Mouse (Mus musculus) bone marrow, adult 2 months (tissue): Measurements from ENCODE around the gene Cdyl. TPM values are rescaled to one million over a fixed set of nuclear protein-coding genes. Genes with fewer than 3 reads are reported as not detected.

Source experiments
- H3K27ac ChIP-seq: fragments of 200-500 bp; 2 replicates; pipeline ENCODE4 v1.5.1; 2012; ENCODE audit warnings: low read depth, mild to moderate bottlenecking, control low read depth, inconsistent platforms, low read length; ENCODE audit not compliant: control insufficient read depth, poor library complexity, insufficient read depth
- H3K4me1 ChIP-seq: fragments of 200-500 bp; 2 replicates; pipeline ENCODE4 v1.6.1; 2011; ENCODE audit warnings: low read length; ENCODE audit not compliant: control insufficient read depth, insufficient read depth
- H3K4me3 ChIP-seq: fragments of 200-500 bp; replicated peaks from 2 replicates; pipeline ENCODE3; 2011; ENCODE audit warnings: mild to moderate bottlenecking, low read depth, low read length, control low read depth; ENCODE audit not compliant: control insufficient read depth
- CTCF ChIP-seq: fragments of 200-500 bp; IDR thresholded peaks from 2 replicates; pipeline ENCODE4 v1.5.1; 2011; ENCODE audit warnings: low read length, control low read depth; ENCODE audit not compliant: control insufficient read depth, insufficient read depth
- POLR2A ChIP-seq: fragments of 200-500 bp; IDR thresholded peaks from 2 replicates; pipeline ENCODE4 v1.6.1; 2011; ENCODE audit warnings: low read depth, mild to moderate bottlenecking, control low read depth, low read length, borderline replicate concordance; ENCODE audit not compliant: control insufficient read depth
- WGBS: fragments of 180-500 bp; shearing (Covaris S2); methylation state at CpG from one replicate; pipeline ENCODE4 v1.1.7; 2018; 5-methylcytosine and 5-hydroxymethylcytosine counted together
- polyA plus RNA-seq: library from polyadenylated mRNA; stranded (reverse); fragments of >200 nt; gene quantifications from 2 replicates; pipeline ENCODE4 v1.2.4, GENCODE M21; 2011; ENCODE audit warnings: low replicate concordance; ENCODE audit not compliant: missing spikeins, insufficient read depth, insufficient read length

The Cdyl gene
- polyA plus RNA-seq, 1 experiment = 20.5 TPM

DNA sequence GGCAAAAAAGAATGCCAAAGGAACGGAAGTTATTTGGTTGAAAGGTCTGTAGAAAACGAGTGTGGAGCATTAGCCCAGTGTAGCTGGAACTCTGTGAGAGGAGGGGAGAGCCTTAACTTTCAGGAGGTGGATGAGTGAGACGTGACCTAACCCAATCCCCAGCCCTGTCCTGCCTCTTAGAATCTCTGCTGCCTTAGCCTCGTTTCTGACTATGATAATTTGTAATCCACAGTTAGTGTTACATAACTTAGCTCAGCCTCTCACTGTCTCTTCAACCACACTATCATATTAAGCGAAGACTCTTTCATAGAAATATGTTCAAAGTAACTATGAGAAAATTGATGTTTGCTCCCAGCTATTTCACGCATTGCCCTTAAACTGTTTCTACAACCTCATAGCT lies 59.9 kb downstream of the Cdyl start:
- no peaks in the 10 kb centered on the region; the same call in 1 of the 2 replicates for H3K4me1 ChIP-seq
- TF ChIP-seq CTCF (no peak), POLR2A (no peak)
- 60% methylated on average over 6 of the region's 6 CpGs for WGBS
- H3K4me3 ChIP-seq = no peak overlapping the region
- no peak overlapping the region for H3K27ac ChIP-seq

DNA sequence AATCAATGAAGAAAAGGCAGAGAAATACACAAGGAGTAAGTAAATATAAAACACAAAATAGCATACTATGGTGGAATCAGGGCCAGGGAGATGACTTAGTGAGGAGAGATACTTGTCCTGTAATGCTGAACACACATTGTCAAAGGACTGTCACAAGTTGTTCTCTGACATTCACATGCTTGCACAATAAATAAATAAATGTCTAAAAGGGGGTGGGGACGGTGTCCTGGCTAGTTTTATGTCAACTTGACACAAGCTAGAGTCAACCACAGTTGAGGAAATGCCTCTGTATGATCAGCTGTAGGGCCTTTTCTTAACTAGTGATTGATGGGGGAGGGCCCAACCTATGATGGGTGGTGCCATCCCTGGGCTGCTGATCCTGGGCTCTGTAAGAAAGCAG lies 63.4 kb downstream of the Cdyl start:
- H3K4me3 ChIP-seq = no peak overlapping the region
- no peak overlapping the region for H3K27ac ChIP-seq
- no peak for TF ChIP-seq CTCF
- TF ChIP-seq POLR2A = no peak
- WGBS = 68% methylated on average over 1 of the region's 1 CpGs
- H3K4me1 ChIP-seq = no peaks in the 10 kb centered on the region; the same call in 1 of the 2 replicates

DNA sequence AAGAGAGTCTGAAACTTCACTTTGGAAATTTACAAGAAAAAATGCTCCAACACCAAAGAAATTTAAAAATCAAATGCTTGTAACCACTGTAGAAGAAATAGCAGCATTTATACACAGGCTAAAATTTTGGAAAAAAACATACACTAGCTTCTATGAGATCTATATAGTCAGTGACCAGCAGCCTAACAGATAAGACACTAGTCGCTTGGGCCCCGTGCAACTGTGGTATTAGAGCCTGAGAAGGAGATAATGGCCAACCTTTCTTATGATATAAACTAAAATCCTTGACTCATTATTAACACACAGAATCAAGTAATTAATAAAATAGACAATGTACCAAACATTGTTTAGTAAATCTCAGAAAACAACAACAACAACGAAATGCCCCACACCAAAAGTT lies 66.4 kb downstream of the Cdyl start:
- Histone ChIP-seq H3K4me1 (no peaks in the 10 kb centered on the region), H3K4me3 (no peak overlapping the region), H3K27ac (no peak overlapping the region)
- WGBS = 74% methylated on average over 3 of the region's 3 CpGs
- TF ChIP-seq POLR2A = no peak
- no peak for TF ChIP-seq CTCF

GRCm38 (mm10) chr13:35732131-35732530 lies 72.5 kb downstream of the Cdyl start:
- TF ChIP-seq POLR2A (no peak), CTCF (no peak)
- no peak overlapping the region for H3K4me3 ChIP-seq
- WGBS = 79% methylated on average over 4 of the region's 4 CpGs
- no peaks in the 10 kb centered on the region for H3K4me1 ChIP-seq
- H3K27ac ChIP-seq = no peak overlapping the region

GRCm38 (mm10) chr13:35732891-35733596 lies 73.4 kb downstream of the Cdyl start:
- no peak overlapping the region for H3K27ac ChIP-seq
- WGBS = 85% methylated on average over 5 of the region's 5 CpGs

DNA sequence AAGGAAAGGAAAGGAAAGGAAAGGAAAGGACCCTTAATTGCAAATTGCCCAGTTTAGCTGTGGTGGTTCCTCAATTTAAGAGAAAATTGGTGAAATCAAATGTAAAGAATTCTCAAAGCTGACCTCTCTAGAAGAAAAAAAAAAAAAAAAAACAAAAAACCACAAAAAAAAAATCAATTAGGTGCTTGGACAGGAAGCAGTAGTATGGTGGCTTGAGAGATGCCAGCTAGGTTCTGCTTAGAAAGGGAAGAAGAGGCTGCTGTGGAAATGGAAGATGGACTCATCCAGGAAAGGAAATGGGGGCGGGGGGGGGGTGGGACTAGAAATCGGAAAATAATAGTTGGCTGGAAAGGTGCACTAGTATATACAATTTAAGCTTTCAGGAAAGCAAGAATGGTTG lies 77.9 kb downstream of the Cdyl start:
- no peak for TF ChIP-seq POLR2A
- TF ChIP-seq CTCF = no peak
- 34% methylated on average over 2 of the region's 2 CpGs for WGBS
- no peak overlapping the region for H3K4me3 ChIP-seq

More at GRCm38 (mm10) chr13:35732891-35733596, 73.4 kb downstream of the Cdyl start:
- Histone ChIP-seq H3K4me1 (no peaks in the 10 kb centered on the region), H3K4me3 (no peak overlapping the region)
- TF ChIP-seq POLR2A (no peak), CTCF (no peak)

DNA sequence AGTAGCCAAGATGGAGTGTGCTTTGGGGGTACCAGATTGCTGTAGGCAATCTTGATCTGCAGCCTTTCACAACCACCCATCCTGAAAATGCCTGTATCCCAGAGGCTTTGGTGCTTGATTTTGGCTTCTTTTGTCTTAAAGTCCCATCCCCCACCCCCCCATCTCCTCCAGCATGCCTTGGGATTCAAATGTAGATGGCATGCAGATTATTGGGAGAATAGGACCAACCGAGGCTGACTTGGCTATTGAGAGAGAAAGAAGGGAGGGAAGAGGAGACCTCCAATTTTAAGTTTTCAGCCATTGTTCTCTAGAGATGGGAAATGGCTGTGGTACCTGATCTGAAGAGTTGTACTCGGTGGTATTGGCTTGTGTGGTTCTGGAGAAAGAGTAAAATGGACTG lies 78.6 kb downstream of the Cdyl start:
- Histone ChIP-seq H3K27ac (no peak overlapping the region), H3K4me3 (no peak overlapping the region), H3K4me1 (no peaks in the 10 kb centered on the region; the same call in 1 of the 2 replicates)
- WGBS = 71% methylated on average over 2 of the region's 2 CpGs
- TF ChIP-seq POLR2A (no peak), CTCF (no peak)

More for the DNA sequence above, 77.9 kb downstream of the Cdyl start:
- no peaks in the 10 kb centered on the region for H3K4me1 ChIP-seq
- no peak overlapping the region for H3K27ac ChIP-seq

DNA sequence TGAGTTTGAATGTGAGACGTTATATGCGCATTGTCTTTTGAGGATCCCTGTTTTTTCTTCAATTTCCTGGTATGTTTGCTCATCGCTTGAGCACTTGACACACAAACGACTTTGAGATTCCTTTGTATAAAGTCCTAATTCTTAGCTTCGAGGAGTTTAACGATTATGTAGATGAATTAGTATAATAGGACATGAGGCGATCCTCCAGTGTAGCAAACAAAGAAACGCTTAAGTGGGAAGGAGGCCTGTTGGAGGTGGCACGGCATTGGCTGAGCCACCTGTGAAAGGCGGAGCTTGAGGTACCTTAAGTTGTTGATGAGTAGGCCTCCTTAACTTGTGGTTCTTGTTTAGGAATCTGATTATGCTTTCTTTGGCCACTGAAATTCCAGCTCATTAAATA lies 79.8 kb downstream of the Cdyl start:
- TF ChIP-seq POLR2A = no peak
- TF ChIP-seq CTCF = no peak
- Histone ChIP-seq H3K4me1 (no peaks in the 10 kb centered on the region; the same call in 1 of the 2 replicates), H3K4me3 (no peak overlapping the region), H3K27ac (no peak overlapping the region)
- WGBS = 80% methylated on average over 10 of the region's 10 CpGs

DNA sequence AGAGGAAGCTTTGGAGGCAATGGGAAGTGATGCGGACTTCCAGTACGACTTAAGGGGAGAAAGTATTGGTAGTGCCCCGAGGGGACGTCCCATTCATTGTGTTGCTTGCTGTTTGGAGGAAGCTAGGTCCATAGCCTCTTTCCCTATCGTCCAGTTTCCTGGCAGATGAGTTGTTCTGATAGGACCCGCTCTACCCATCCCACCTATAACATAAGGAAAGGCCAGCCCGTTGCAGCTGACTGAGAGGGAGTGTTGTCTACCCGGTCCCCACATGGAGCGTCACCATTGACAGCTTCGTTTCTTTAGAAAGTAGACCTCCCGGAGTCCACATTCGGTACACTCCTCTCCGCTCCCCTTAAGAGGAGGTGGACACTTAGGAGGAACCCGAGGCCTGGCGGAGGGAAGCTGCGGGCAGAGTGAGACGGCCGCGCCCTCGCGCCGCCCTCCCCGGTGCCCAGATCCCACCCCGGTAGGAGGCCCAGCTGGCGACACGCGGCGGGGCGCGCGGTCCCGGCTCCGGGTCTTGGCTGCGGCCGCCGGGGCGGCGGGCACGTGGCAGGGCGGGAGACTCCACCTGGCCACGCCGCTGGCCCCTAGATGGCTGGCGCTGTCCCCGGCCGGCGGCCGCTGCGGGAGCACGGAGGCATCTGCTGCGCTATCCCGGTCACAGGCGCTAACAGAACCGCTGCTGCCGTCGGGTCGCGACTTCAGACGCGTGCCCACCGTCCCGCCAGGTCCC lies 80.8 kb downstream of the Cdyl start:
- H3K4me1 ChIP-seq = no peaks in the 10 kb centered on the region; the same call in 1 of the 2 replicates
- H3K4me3 ChIP-seq = peak overlapping the region; percentile 72
- TF ChIP-seq CTCF (no peak), POLR2A (no peak)
- 5% methylated on average over 60 of the region's 61 CpGs for WGBS
- H3K27ac ChIP-seq = peak overlapping the region; percentile 68
